Mouse (Mus musculus): Measurements from ENCODE around the gene Dynlt1f. TPM values are rescaled to one million over a fixed set of nuclear protein-coding genes. Genes with fewer than 3 reads are reported as not detected.
A peak's percentile ranks its signal among the peaks of the same experiment; 100 is the strongest.
"Not testable (repeated sequence)": the region's sequence is repeated elsewhere in the genome, so short reads cannot be mapped to it uniquely, and the experiment has no call there.

Dynlt1f gene
- total and polyA plus RNA-seq, 2 experiments, result 5.3 to 9.5 TPM

GRCm38 (mm10) chr17:6691596-6691995, 35.9 kb upstream of the Dynlt1f start:
- H3K27me3 ChIP-seq (ENCODE audit: control insufficient read depth, insufficient read depth, low read length), result not testable (repeated sequence)
- 3% methylated on average over 2 of the region's 2 CpGs for WGBS

DNA sequence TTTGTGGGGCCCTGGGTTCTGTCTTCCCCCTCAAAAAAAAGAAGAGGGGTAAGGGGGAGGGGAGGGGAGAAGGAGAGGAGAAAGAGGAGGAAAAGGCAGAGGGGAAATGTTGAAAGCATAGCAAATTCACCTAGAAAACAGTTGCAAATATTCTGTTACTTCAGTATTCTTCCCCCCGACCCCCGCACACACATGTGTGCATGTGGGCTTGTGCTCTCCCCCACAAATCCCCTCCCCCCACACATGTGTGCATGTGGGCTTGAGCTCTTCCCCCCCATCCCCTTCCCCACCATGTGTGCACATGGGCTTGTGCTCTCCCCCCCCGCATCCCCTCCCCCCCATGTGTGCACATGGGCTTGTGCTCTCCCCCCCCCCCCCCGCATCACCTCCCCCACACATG, 33.6 kb upstream of the Dynlt1f start:
- not testable (repeated sequence) for H3K27me3 ChIP-seq (ENCODE audit: control insufficient read depth, insufficient read depth, low read length); H3K27ac ChIP-seq (replicated peaks; ENCODE audit: insufficient read depth, low read depth, low read length); DNase-seq (ENCODE audit: extremely low read depth, low read depth, low spot score); H3K9ac ChIP-seq (ENCODE audit: low read depth, low read length); H3K4me3 ChIP-seq (ENCODE audit: insufficient read depth, low read depth, low read length); H3K36me3 ChIP-seq (ENCODE audit: control insufficient read depth, insufficient read depth, low read length); H3K4me1 ChIP-seq (ENCODE audit: control insufficient read depth, insufficient read depth, low read length); H3K79me2 ChIP-seq (ENCODE audit: control insufficient read depth, insufficient read depth, low read length)
- 94% methylated on average over 3 of the region's 4 CpGs for whole genome bisulfite sequencing

More at GRCm38 (mm10) chr17:6691596-6691995, 35.9 kb upstream of the Dynlt1f start:
- not testable (repeated sequence) for H3K4me3 ChIP-seq (ENCODE audit: insufficient read depth, low read depth, low read length); H3K79me2 ChIP-seq (ENCODE audit: control insufficient read depth, insufficient read depth, low read length); H3K36me3 ChIP-seq (ENCODE audit: control insufficient read depth, insufficient read depth, low read length); H3K9ac ChIP-seq (ENCODE audit: low read depth, low read length); H3K4me1 ChIP-seq (ENCODE audit: control insufficient read depth, insufficient read depth, low read length); H3K27ac ChIP-seq (replicated peaks; ENCODE audit: insufficient read depth, low read depth, low read length)
- TF ChIP-seq CTCF (IDR thresholded peaks at IDR 0.05; ENCODE audit: low read depth, low read length), result peak; percentile 33; the same call in 1 of the 2 replicates
- DNase-seq (ENCODE audit: extremely low read depth, low read depth, low spot score), result peak; percentile 6

DNA sequence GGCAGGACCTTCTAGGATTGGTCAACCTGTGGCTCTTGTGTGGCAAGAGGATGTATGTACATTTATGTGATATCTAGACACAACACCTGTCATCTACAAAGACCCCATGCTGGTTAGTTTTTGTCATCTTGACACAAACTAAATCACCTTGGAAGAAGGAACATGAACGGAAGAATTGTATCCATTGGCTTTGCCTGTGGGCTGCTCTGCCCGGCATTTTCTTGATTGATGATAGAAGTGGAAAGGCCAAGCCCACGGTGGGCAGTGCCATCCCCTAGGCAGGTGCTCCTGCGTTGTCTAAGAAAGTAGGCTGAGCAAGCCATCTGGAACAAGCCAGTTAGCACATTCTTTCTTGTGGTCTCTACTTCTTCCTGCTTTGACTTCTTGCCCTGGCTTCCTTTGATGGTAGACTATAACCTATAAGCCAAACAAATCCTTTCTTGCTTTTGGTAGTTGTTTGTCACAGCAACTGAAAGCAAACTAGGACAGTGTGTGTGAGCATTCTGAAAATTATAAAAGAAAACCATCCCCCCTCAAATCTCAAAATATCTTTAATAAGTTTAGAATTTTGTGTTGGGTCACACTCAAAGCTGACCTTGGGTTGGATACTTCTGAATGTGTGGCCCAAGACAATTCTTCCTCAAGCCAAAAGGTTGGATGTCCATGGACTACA, 30.7 kb upstream of the Dynlt1f start:
- not testable (repeated sequence) for H3K36me3 ChIP-seq (ENCODE audit: control insufficient read depth, insufficient read depth, low read length); H3K27ac ChIP-seq (replicated peaks; ENCODE audit: insufficient read depth, low read depth, low read length); H3K79me2 ChIP-seq (ENCODE audit: control insufficient read depth, insufficient read depth, low read length); DNase-seq (ENCODE audit: extremely low read depth, low read depth, low spot score); H3K4me1 ChIP-seq (ENCODE audit: control insufficient read depth, insufficient read depth, low read length); H3K27me3 ChIP-seq (ENCODE audit: control insufficient read depth, insufficient read depth, low read length); H3K9ac ChIP-seq (ENCODE audit: low read depth, low read length); H3K4me3 ChIP-seq (ENCODE audit: insufficient read depth, low read depth, low read length)
- WGBS, result 100% methylated on average over 3 of the region's 4 CpGs

DNA sequence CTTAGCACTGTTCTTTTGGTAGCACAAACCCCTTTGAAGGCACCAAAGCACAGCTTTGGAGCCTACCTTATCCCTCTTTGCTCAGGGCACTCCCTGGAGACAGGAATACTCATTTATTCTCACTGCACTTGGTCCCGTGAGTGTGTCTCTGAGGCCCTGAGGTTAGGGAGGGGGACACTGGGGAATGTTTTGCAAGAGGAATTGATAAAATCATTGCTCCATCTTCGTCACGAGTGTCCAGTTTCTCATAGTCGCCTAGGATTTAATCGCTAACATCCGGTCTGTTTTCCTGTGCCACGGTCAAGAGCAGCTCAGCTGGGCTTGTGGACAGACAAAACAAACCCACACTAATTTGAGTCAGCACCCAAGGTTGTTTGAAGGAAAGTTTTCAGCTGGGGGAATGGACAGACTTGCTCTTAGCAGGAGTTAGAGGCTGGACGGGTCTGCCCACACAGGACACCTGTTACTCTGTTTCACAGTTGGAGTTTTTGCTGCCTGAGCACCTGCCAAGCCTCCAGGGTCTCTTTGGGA, 29.7 kb upstream of the Dynlt1f start:
- WGBS, result 68% methylated on average over 4 of the region's 8 CpGs
- not testable (repeated sequence) for H3K36me3 ChIP-seq (ENCODE audit: control insufficient read depth, insufficient read depth, low read length); H3K9ac ChIP-seq (ENCODE audit: low read depth, low read length); DNase-seq (ENCODE audit: extremely low read depth, low read depth, low spot score); H3K4me1 ChIP-seq (ENCODE audit: control insufficient read depth, insufficient read depth, low read length); H3K79me2 ChIP-seq (ENCODE audit: control insufficient read depth, insufficient read depth, low read length); H3K4me3 ChIP-seq (ENCODE audit: insufficient read depth, low read depth, low read length); H3K27ac ChIP-seq (replicated peaks; ENCODE audit: insufficient read depth, low read depth, low read length); H3K27me3 ChIP-seq (ENCODE audit: control insufficient read depth, insufficient read depth, low read length)

- WGBS, result 67% methylated on average over 1 of the region's 4 CpGs
These were observed 29.0 kb upstream of the Dynlt1f start for GRCm38 (mm10) chr17:6684464-6685287.

DNA sequence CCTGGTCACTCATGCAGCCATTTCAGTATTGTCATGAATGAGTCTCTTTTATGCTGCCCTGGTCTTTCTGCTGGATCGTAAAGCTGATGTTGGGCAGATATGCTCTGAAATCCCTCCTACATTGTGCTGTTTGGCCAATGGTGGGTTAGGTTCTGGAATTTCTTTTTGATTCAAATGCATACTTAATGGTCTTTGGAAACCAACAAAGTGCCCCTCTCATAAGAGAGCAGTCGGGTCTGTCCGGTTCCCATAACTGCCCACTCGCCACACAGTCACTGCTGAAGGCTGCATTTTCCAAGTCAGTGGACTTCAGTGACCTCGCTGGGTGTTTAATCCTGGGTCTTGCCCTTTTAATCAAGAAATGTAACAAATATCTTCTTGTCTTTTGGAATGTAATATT, 28.0 kb upstream of the Dynlt1f start:
- DNase-seq (ENCODE audit: extremely low read depth, low read depth, low spot score); H3K4me3 ChIP-seq (ENCODE audit: insufficient read depth, low read depth, low read length); H3K4me1 ChIP-seq (ENCODE audit: control insufficient read depth, insufficient read depth, low read length); H3K27ac ChIP-seq (replicated peaks; ENCODE audit: insufficient read depth, low read depth, low read length); H3K36me3 ChIP-seq (ENCODE audit: control insufficient read depth, insufficient read depth, low read length); H3K27me3 ChIP-seq (ENCODE audit: control insufficient read depth, insufficient read depth, low read length); H3K9ac ChIP-seq (ENCODE audit: low read depth, low read length); H3K79me2 ChIP-seq (ENCODE audit: control insufficient read depth, insufficient read depth, low read length): not testable (repeated sequence)
- WGBS, result 100% methylated on average over 1 of the region's 5 CpGs

More at GRCm38 (mm10) chr17:6684464-6685287, 29.0 kb upstream of the Dynlt1f start:
- H3K27me3 ChIP-seq (ENCODE audit: control insufficient read depth, insufficient read depth, low read length); H3K9ac ChIP-seq (ENCODE audit: low read depth, low read length); DNase-seq (ENCODE audit: extremely low read depth, low read depth, low spot score); H3K36me3 ChIP-seq (ENCODE audit: control insufficient read depth, insufficient read depth, low read length); H3K27ac ChIP-seq (replicated peaks; ENCODE audit: insufficient read depth, low read depth, low read length); H3K4me3 ChIP-seq (ENCODE audit: insufficient read depth, low read depth, low read length); H3K79me2 ChIP-seq (ENCODE audit: control insufficient read depth, insufficient read depth, low read length); H3K4me1 ChIP-seq (ENCODE audit: control insufficient read depth, insufficient read depth, low read length): not testable (repeated sequence)

GRCm38 (mm10) chr17:6681721-6682120, 26.0 kb upstream of the Dynlt1f start:
- not testable (repeated sequence) for DNase-seq (ENCODE audit: extremely low read depth, low read depth, low spot score); H3K27ac ChIP-seq (replicated peaks; ENCODE audit: insufficient read depth, low read depth, low read length); H3K4me1 ChIP-seq (ENCODE audit: control insufficient read depth, insufficient read depth, low read length); H3K79me2 ChIP-seq (ENCODE audit: control insufficient read depth, insufficient read depth, low read length); H3K27me3 ChIP-seq (ENCODE audit: control insufficient read depth, insufficient read depth, low read length); H3K9ac ChIP-seq (ENCODE audit: low read depth, low read length); H3K4me3 ChIP-seq (ENCODE audit: insufficient read depth, low read depth, low read length); H3K36me3 ChIP-seq (ENCODE audit: control insufficient read depth, insufficient read depth, low read length)
- WGBS, result 78% methylated on average over 4 of the region's 4 CpGs

DNA sequence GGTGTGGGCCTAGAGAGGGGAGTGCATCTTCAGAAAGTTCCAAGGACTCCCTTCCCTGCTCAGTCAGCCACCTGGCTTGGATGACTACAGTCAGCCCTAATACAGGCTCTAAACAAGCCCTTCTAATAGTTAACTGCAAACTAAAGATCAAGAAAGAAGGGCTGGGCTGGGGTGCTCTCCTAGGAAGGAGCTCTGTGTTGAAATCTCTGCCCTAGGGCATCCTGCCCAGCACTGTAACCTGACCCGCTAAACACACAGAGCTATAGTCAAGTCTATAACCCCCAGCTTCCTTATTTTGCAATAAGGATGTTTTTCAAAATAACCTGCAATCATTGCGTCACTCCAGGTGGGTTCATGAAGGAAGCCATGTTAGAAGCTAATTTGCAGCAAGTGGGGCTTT, 22.4 kb upstream of the Dynlt1f start:
- H3K79me2 ChIP-seq (ENCODE audit: control insufficient read depth, insufficient read depth, low read length); H3K4me1 ChIP-seq (ENCODE audit: control insufficient read depth, insufficient read depth, low read length); H3K27me3 ChIP-seq (ENCODE audit: control insufficient read depth, insufficient read depth, low read length); H3K4me3 ChIP-seq (ENCODE audit: insufficient read depth, low read depth, low read length); H3K36me3 ChIP-seq (ENCODE audit: control insufficient read depth, insufficient read depth, low read length); DNase-seq (ENCODE audit: extremely low read depth, low read depth, low spot score); H3K27ac ChIP-seq (replicated peaks; ENCODE audit: insufficient read depth, low read depth, low read length); H3K9ac ChIP-seq (ENCODE audit: low read depth, low read length): not testable (repeated sequence)
- WGBS, result 40% methylated on average over 1 of the region's 2 CpGs

- not testable (repeated sequence) for DNase-seq (ENCODE audit: extremely low read depth, low read depth, low spot score); H3K4me1 ChIP-seq (ENCODE audit: control insufficient read depth, insufficient read depth, low read length); H3K36me3 ChIP-seq (ENCODE audit: control insufficient read depth, insufficient read depth, low read length); H3K9ac ChIP-seq (ENCODE audit: low read depth, low read length); H3K27ac ChIP-seq (replicated peaks; ENCODE audit: insufficient read depth, low read depth, low read length); H3K79me2 ChIP-seq (ENCODE audit: control insufficient read depth, insufficient read depth, low read length); H3K4me3 ChIP-seq (ENCODE audit: insufficient read depth, low read depth, low read length); H3K27me3 ChIP-seq (ENCODE audit: control insufficient read depth, insufficient read depth, low read length)
- WGBS, result 55% methylated on average over 5 of the region's 5 CpGs
These were observed 18.6 kb upstream of the Dynlt1f start for GRCm38 (mm10) chr17:6674297-6674696.

Data from liver, adult 2 months (tissue).